Mouse (Mus musculus): ENCODE results near the gene Cdk2ap1. TPM values are rescaled to one million over a fixed set of nuclear protein-coding genes. Genes with fewer than 3 reads are reported as not detected.

The Cdk2ap1 gene
- polyA plus RNA-seq, 2 experiments from 2014 or later, result 18.4 to 20.1 TPM

Other genes with a start within 250 kb of the Cdk2ap1 start
- 10 to 100 TPM; 59.1 to 76.7 TPM for gene Arl6ip4, start 247.0 kb downstream of the Cdk2ap1 start, polyA plus RNA-seq (2017; shearing (Covaris generic))
- gene Pitpnm2, start 113.3 kb downstream of the Cdk2ap1 start, polyA plus RNA-seq (2017; shearing (Covaris generic)), result 10 to 100 TPM; 10.6 to 11.3 TPM
- gene Mphosph9, start 35.1 kb downstream of the Cdk2ap1 start, polyA plus RNA-seq (2017; shearing (Covaris generic)), result 10 to 100 TPM; 14.2 to 15.3 TPM
- gene 2810006K23Rik, start 35.0 kb downstream of the Cdk2ap1 start, polyA plus RNA-seq (2017; shearing (Covaris generic)), result 10 to 100 TPM; 11.0 to 18.3 TPM
- gene Sbno1, start 62.9 kb upstream of the Cdk2ap1 start, polyA plus RNA-seq (2017; shearing (Covaris generic)), result 100 to 1,000 TPM; 135 to 152 TPM
- gene Kmt5a, start 76.8 kb upstream of the Cdk2ap1 start, polyA plus RNA-seq (2017; shearing (Covaris generic)), result 10 to 100 TPM; 23.4 to 26.8 TPM
- 10 to 100 TPM; 69.3 to 73.3 TPM for gene Rilpl2, start 115.3 kb upstream of the Cdk2ap1 start, polyA plus RNA-seq (2017; shearing (Covaris generic))
- 10 to 100 TPM in 1 of 2 experiments, 1 to 10 TPM in 1; 5.0 to 12.3 TPM for gene Snrnp35, start 120.1 kb upstream of the Cdk2ap1 start, polyA plus RNA-seq (2017; shearing (Covaris generic))
- gene Rilpl1, start 168.3 kb upstream of the Cdk2ap1 start, polyA plus RNA-seq (2017; shearing (Covaris generic)), result under 1 TPM; 0.69 to 0.86 TPM
- gene Tmed2, start 177.6 kb upstream of the Cdk2ap1 start, polyA plus RNA-seq (2017; shearing (Covaris generic)), result 10 to 100 TPM; 67.0 to 80.4 TPM
- gene Ddx55, start 189.8 kb upstream of the Cdk2ap1 start, polyA plus RNA-seq (2017; shearing (Covaris generic)), result 10 to 100 TPM; 16.3 to 16.6 TPM
- 10 to 100 TPM; 49.2 to 55.6 TPM for gene Eif2b1, start 216.0 kb upstream of the Cdk2ap1 start, polyA plus RNA-seq (2017; shearing (Covaris generic))
- 10 to 100 TPM; 52.7 to 61.3 TPM for gene Gtf2h3, start 216.1 kb upstream of the Cdk2ap1 start, polyA plus RNA-seq (2017; shearing (Covaris generic))

Data from activated CD4-positive, CD25-positive, alpha-beta regulatory T cell, adult 4 months (primary cell).